Mouse (Mus musculus) cerebellum, postnatal 10 days (tissue): ENCODE data around the gene Gm20820.
"Not testable (repeated sequence)": the region's sequence is repeated elsewhere in the genome, so short reads cannot be mapped to it uniquely, and the experiment has no call there.

ENCODE experiments used
- DNase-seq, 2 experiments: peaks; one replicate each; pipeline ENCODE4 v3.0.0; 2021; ENCODE audit warnings: mixed read lengths in 2 of 2

Gm20820 gene

DNA sequence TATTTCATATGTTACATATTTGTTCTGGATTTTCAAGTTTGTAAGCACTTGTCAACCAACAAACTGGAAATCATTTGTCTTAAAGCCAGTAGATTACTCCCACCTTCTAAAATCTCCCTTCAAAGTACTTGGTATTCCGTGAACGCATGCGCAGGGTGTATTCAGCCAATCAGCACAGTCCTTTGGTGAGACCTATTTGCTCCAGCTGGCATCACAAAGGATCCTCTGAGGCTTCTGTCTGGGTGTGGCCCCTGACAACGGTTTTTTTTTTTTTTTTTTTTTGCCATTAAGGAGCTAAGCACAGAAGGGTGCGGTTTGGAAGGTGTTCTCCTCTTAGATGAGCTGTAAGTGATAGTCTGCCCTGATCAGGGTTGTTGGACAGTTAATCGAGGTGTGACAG lies at the start of gene Gm20820:
Gene Gm20820, plus strand, starts transcription at position 301 of the 400 bp plus-strand sequence.
- DNase-seq: not testable (repeated sequence)
